Mouse (Mus musculus) cerebellum, adult 2 months (tissue): ENCODE measurements at regions not wholly inside any gene's neighbourhood (a gene's known extent, or its start where the extent isn't known, plus 50 kb on each side); places are given as distances from the start of the nearest gene placed in this dataset.

Experiments
- CTCF ChIP-seq: fragments of 200-500 bp; IDR thresholded peaks from 2 replicates; pipeline ENCODE4 v1.5.1; 2011; ENCODE audit warnings: low read depth, mild to moderate bottlenecking, control low read depth, low read length, moderate library complexity, borderline replicate concordance; ENCODE audit not compliant: insufficient read depth
- POLR2A ChIP-seq: fragments of 200-500 bp; IDR thresholded peaks from 2 replicates; pipeline ENCODE4 v1.6.1; 2011; ENCODE audit warnings: low read length, control low read depth, borderline replicate concordance; ENCODE audit not compliant: insufficient read depth

DNA sequence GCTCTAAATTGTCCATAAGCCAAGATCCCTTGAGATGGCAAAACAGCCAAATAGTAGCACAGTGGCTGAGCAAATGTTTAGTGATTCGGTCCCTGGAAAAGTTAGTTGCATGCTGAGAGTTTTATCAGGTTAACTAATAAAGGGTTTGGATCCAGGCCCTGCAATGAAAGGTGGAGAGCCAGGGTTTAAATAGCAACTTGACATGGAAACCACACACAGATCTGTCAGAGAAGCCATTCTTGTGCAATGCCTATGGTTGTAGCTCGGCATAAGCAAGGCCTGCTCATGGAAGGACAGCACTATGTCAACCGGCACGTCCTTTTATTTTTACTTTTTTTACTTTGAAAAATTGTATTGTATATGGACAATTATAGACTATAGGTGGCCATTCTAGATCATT is 92.3 kb downstream of the Dusp6 start:
- TF ChIP-seq POLR2A: no peak
- no peak for TF ChIP-seq CTCF
